Mouse (Mus musculus) forebrain, embryonic 10.5 days (tissue): ENCODE results near the gene Abhd2. TPM values are rescaled to one million over a fixed set of nuclear protein-coding genes. Genes with fewer than 3 reads are reported as not detected.

Source experiments
- DNase-seq: peaks from one replicate; pipeline ENCODE4 v3.0.0-alpha.2; 2017; ENCODE audit warnings: low spot score; ENCODE audit errors: extremely low spot score
- H3K27ac ChIP-seq: fragments of 300-500 bp; sonication (generic); 2 replicates; pipeline ENCODE4 v1.5.1; 2016; ENCODE audit warnings: mild to moderate bottlenecking
- H3K27me3 ChIP-seq: fragments of 300-500 bp; sonication (generic); 2 replicates; pipeline ENCODE4 v1.6.1; 2016; ENCODE audit warnings: mild to moderate bottlenecking; ENCODE audit not compliant: poor library complexity, severe bottlenecking
- H3K36me3 ChIP-seq: fragments of 300-500 bp; sonication (generic); replicated peaks from 2 replicates; pipeline ENCODE4 v1.6.1; 2016; ENCODE audit warnings: mild to moderate bottlenecking, moderate library complexity
- H3K4me1 ChIP-seq: fragments of 300-500 bp; sonication (generic); 2 replicates; pipeline ENCODE4 v1.6.1; 2016
- H3K4me3 ChIP-seq: fragments of 300-500 bp; sonication (generic); 2 replicates; pipeline ENCODE4 v1.5.1; 2016; ENCODE audit warnings: mild to moderate bottlenecking, moderate library complexity
- H3K9me3 ChIP-seq: fragments of 300-500 bp; sonication (generic); 2 replicates; pipeline ENCODE4 v1.6.1; 2016; ENCODE audit warnings: mild to moderate bottlenecking, moderate library complexity
- WGBS: fragments of 180-500 bp; shearing (Covaris S2); methylation state at CpG from one replicate; pipeline ENCODE4 v1.1.7; 2016; 5-methylcytosine and 5-hydroxymethylcytosine counted together
- polyA plus RNA-seq: library from polyadenylated mRNA; unstranded; fragments of >200 nt; fragmentation: Nextera tagmentation; extraction: Ambion mirVana; gene quantifications from 2 replicates; pipeline ENCODE4 v1.2.1, GENCODE M21; 2016

Gene Abhd2
- polyA plus RNA-seq, 1 experiment from 2014 or later = 8.6 TPM

DNA sequence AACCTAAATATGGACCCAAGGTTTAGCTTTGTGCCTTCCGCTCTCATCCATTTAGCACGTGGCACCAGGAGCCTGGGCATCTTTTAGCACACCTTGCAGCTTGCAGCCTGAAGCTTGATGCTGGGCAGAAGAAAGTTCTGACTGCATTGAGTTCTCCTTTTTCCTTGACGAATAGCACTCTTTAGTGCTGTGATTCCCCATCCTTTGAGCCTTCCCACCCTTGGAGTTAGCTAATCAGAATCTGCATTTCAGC, 86.1 kb downstream of the Abhd2 start:
- Histone ChIP-seq H3K4me1 (peaks cover 22% of the 10 kb centered on the region), H3K27ac (no peak overlapping the region), H3K4me3 (no peak overlapping the region), H3K9me3 (no peaks in the 10 kb centered on the region), H3K36me3 (peaks cover 81% of the 10 kb centered on the region), H3K27me3 (no peaks in the 10 kb centered on the region)
- no peak for DNase-seq
- 93% methylated on average over 3 of the region's 3 CpGs for WGBS

DNA sequence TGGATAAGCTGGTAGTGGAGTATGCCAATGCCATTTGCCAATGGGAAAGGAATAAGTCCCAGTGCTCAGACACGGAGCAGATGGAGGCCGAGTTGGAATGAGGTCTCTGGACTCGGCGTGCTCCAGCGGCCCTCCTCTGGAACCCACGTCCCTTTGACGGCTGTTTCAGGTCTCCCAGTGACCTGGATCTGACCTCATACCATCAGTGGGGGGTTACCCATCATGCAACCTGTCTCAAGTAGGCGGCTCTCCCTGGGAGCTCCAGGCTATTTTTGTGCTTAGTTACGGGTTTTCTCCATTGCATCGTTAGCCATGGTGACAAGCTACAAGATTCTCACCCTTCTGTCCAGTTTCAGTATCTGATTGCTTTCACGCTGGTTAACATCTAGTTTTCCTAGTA, 87.1 kb downstream of the Abhd2 start:
- WGBS = 78% methylated on average over 11 of the region's 11 CpGs
- no peak for DNase-seq
- no peak overlapping the region for H3K4me3 ChIP-seq
- peaks cover 22% of the 10 kb centered on the region for H3K4me1 ChIP-seq
- H3K9me3 ChIP-seq = no peaks in the 10 kb centered on the region
- no peaks in the 10 kb centered on the region for H3K27me3 ChIP-seq
- H3K36me3 ChIP-seq = peaks cover 75% of the 10 kb centered on the region
- no peak overlapping the region for H3K27ac ChIP-seq

DNA sequence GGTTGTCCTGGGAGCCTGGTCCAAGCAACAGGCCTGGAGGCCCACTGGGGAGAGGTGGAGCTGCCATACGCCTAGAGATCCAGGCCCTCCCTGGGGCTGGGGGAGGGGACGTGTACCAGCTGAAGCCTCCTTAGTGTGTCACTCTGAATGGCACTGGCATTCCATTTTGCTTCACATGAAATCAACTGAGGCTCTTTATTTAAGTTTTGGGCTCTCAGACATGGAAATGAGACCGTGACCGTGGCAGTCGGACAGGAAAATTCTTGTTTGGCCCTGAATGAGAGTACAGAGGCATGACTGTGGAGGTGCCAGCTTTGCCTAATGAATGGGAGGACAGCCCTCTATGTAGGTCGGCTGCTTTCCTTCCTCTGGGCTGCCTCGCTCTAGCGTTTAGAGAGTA, 89.2 kb downstream of the Abhd2 start:
- DNase-seq = no peak
- H3K36me3 ChIP-seq = peaks cover 65% of the 10 kb centered on the region
- WGBS = 84% methylated on average over 8 of the region's 8 CpGs

DNA sequence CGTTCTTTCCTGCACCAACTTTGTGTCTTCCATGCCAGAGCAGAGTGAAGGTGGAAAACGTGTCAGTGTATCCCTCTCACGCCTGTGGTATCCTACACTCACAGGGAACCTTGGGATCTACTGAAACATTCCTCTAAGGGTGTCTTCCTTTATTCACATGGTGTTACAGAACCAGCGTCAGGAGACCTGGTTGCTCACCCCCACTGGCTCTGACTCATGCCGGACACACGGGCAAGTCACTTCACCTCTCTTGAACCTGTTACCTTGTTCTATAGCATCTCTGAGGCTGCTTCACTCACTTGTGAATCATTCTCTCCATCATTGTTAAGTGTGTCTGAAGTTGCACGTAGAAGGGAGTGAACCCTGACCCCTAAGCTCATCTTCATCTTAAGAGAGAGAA, 89.8 kb downstream of the Abhd2 start:
- no peak overlapping the region for H3K4me3 ChIP-seq
- WGBS = 92% methylated on average over 7 of the region's 7 CpGs
- 0 out of 2 replicates have a peak overlapping the region, but pooled peaks have one; percentile 11 for H3K27ac ChIP-seq
- peaks cover 22% of the 10 kb centered on the region for H3K4me1 ChIP-seq
- peaks cover 60% of the 10 kb centered on the region for H3K36me3 ChIP-seq
- H3K27me3 ChIP-seq = no peaks in the 10 kb centered on the region
- no peak for DNase-seq
- H3K9me3 ChIP-seq = no peaks in the 10 kb centered on the region

More for the DNA sequence above, 89.2 kb downstream of the Abhd2 start:
- no peak overlapping the region for H3K4me3 ChIP-seq
- no peaks in the 10 kb centered on the region for H3K27me3 ChIP-seq
- peaks cover 22% of the 10 kb centered on the region for H3K4me1 ChIP-seq
- H3K27ac ChIP-seq = 0 out of 2 replicates have a peak overlapping the region, but pooled peaks have one; percentile 35
- no peaks in the 10 kb centered on the region for H3K9me3 ChIP-seq

DNA sequence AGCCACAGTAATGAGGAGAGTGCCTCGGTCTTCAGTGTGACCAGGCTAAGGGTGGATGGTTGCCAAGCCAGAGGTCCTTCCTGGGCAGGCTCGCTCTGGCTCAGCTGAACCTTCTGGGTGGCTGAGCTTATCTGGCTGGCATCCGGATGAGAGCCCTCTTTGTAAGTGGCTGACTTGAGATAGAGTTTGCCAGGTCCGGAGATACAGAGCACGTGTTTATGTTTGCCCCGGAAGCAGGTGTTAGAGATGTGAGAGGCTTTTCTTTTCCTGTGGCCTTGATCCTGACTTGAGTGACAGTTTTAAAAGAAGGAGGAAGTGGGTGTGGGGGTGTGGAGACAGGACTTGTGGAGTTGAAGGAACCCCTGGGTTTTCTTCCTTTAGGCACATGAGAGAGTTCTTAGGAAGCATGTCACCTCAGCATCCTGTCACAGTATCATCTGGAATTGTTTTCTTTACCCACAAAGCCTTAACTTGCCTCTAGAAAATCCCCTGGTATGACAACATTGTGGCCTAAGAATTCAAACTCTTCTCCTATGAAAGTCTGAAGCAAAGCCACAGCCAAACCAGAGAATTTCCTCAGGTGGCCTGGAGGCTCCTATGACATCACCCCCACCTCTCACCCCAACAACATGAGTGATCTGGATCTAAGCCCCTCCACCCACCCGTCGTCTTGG, 90.5 kb downstream of the Abhd2 start:
- Histone ChIP-seq H3K27ac (peak overlapping the region; percentile 11; the same call in 1 of the 2 replicates), H3K4me1 (peaks cover 22% of the 10 kb centered on the region), H3K4me3 (no peak overlapping the region), H3K9me3 (no peaks in the 10 kb centered on the region), H3K36me3 (peaks cover 53% of the 10 kb centered on the region), H3K27me3 (no peaks in the 10 kb centered on the region)
- WGBS = 83% methylated on average over 8 of the region's 8 CpGs
- no peak for DNase-seq

DNA sequence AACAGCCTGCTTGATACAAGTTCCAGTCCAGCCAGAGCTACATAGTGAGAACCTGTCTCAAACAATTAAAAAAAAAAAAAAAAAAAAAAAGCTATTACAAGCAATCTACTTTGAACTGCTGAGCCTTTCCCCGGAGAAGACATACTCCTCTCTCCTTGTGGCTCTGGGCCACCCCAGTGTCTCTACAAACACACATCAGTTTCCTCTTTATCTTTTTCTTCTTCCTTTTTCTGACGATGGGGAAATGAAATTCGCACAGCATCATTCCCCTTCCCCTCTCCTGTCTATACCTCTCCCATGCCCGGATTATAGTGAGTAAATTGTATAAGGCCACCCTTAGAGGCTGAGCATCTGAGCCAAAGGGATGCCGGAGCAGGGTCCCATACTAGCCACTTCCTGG, 95.7 kb downstream of the Abhd2 start:
- H3K4me3 ChIP-seq = no peak overlapping the region
- no peaks in the 10 kb centered on the region for H3K27me3 ChIP-seq
- H3K27ac ChIP-seq = no peak overlapping the region
- no peak for DNase-seq
- WGBS = 90% methylated on average over 5 of the region's 5 CpGs
- peaks cover 4% of the 10 kb centered on the region; the same call in 1 of the 2 replicates for H3K4me1 ChIP-seq
- no peaks in the 10 kb centered on the region for H3K9me3 ChIP-seq
- peaks cover 13% of the 10 kb centered on the region for H3K36me3 ChIP-seq

DNA sequence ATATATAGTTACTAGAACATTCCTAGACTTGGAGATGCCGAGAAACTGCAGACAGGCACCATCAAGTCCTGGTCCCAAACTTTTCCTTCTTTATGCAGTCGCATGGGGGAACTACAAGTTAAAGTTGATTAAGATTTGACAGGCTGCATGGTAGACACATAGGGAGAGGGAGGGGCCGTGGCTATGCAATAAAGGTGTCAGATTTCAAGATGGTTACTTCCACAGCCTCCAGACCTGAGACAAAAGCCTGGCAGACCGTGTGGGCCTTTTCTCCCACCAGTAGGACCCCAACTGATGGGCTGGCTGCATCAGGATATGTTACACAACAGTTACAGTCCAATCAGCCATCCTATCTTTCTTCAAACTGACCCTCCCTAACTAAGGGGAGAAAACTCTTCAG, 96.4 kb downstream of the Abhd2 start:
- no peak overlapping the region for H3K27ac ChIP-seq
- H3K9me3 ChIP-seq = no peaks in the 10 kb centered on the region
- 63% methylated on average over 4 of the region's 4 CpGs for WGBS
- peaks cover 4% of the 10 kb centered on the region; the same call in 1 of the 2 replicates for H3K4me1 ChIP-seq
- no peaks in the 10 kb centered on the region for H3K27me3 ChIP-seq
- no peak for DNase-seq
- H3K36me3 ChIP-seq = peaks cover 8% of the 10 kb centered on the region
- no peak overlapping the region for H3K4me3 ChIP-seq

DNA sequence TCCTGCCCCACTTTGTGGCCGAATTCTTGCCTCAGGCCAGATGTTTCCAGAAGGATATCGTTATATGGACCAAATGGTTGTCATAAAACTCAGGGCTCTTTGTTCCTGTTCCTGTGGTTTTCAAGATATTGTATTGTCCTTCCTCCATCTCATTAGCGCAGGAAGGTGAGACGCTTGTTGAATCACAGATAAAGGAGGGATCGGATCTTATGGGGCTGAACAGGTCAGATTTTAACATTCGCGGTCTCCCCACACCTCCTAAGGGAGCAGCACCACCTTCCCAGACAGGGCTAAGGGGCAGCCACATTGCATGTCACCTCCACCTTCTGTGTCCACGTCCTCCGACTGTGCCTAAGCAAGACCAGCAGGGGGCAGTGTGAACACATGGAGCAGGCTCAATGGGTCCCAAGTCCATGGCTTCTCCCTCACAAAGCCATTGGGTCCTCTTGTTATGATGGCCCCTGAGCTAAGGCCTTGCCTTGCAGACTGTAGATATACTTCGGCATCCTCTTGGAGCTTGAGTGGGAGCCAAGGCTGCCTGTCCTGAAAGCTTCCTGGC, 98.4 kb downstream of the Abhd2 start:
- Histone ChIP-seq H3K9me3 (no peaks in the 10 kb centered on the region), H3K27me3 (no peaks in the 10 kb centered on the region), H3K4me3 (no peak overlapping the region), H3K4me1 (peaks cover 14% of the 10 kb centered on the region), H3K27ac (no peak overlapping the region), H3K36me3 (no peaks in the 10 kb centered on the region)
- 51% methylated on average over 10 of the region's 10 CpGs for WGBS
- DNase-seq = peak; percentile 79

DNA sequence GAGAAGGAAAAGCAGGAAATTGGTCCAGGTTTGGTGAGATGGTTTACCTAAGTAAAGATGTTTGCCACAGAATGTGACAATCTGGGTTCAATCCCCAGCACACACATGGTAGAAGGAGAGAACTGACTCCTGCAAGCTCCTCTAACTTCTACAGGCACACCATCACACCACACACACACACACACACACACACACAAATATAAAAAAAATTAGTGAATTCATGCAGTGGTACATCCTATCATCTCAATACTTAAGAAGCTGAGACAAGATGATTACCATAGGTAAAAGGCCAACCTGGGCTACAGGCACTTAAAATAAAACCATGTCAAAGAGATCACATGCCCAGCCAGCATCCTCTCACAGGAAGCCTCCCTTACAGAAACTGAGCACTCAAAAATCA, 101.0 kb downstream of the Abhd2 start:
- no peaks in the 10 kb centered on the region for H3K36me3 ChIP-seq
- peaks cover 14% of the 10 kb centered on the region for H3K4me1 ChIP-seq
- H3K4me3 ChIP-seq = no peak overlapping the region
- no peaks in the 10 kb centered on the region for H3K27me3 ChIP-seq
- no peak for DNase-seq
- H3K27ac ChIP-seq = no peak overlapping the region
- no peaks in the 10 kb centered on the region for H3K9me3 ChIP-seq

DNA sequence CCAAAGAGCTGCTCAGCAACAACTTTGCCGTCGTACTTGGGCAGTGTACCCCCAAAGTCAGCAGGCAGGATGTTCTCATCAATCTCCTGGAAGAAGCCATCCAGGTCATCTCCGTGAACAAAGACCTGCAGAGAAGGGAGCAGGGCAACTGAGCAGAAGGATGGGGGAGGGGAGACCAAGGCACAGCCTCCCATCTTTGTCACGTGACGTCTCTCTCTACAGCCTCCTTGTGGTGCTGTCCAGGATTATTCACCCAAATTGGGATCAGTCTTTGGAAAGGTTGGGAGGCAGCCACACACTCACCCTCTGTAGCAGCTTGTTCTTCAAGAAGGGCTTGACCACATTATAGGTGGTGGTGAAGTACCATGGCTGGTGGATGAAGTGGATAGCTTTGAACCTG, 102.6 kb downstream of the Abhd2 start:
- Histone ChIP-seq H3K27ac (peak overlapping the region; percentile 20; the same call in 1 of the 2 replicates), H3K9me3 (no peaks in the 10 kb centered on the region), H3K4me1 (peaks cover 10% of the 10 kb centered on the region), H3K27me3 (no peaks in the 10 kb centered on the region), H3K36me3 (no peaks in the 10 kb centered on the region), H3K4me3 (no peak overlapping the region)
- no peak for DNase-seq
- 77% methylated on average over 5 of the region's 5 CpGs for WGBS

DNA sequence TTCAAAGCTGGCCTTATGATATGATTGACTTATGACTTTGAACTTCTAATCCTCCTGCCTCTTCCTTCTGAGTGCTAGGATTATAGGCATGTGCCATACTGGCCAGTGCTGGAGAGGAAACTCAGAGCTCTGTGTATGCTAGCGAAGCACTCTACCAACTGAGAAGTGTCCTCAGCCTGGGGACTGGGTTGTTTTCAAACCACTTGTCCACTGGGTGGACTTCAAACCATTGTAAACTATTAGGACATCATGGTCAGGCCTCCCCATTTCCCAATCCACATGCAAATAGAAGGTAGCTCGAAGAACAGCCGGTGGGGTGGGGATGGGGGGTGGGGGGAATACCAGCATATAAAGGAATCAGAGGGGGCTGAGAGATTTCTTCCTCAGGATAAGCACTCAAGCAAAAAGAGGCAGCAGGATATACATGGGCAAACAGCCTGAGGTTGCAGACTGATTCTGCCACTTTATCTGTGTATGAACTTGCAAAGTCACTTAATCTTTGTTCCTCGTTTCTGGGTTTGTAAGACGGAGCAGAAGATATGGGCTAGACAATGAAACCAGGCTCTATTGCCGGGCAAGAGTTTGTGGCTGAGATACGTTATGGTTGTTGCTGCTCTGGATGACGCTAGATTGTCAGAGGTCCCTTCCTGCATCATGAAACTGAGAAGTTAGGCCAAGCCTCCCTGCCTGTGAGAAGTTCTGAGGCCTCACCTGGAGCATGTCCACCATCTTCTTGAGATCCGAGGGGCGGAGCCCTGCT, 103.7 kb downstream of the Abhd2 start:
- WGBS = 94% methylated on average over 10 of the region's 10 CpGs

DNA sequence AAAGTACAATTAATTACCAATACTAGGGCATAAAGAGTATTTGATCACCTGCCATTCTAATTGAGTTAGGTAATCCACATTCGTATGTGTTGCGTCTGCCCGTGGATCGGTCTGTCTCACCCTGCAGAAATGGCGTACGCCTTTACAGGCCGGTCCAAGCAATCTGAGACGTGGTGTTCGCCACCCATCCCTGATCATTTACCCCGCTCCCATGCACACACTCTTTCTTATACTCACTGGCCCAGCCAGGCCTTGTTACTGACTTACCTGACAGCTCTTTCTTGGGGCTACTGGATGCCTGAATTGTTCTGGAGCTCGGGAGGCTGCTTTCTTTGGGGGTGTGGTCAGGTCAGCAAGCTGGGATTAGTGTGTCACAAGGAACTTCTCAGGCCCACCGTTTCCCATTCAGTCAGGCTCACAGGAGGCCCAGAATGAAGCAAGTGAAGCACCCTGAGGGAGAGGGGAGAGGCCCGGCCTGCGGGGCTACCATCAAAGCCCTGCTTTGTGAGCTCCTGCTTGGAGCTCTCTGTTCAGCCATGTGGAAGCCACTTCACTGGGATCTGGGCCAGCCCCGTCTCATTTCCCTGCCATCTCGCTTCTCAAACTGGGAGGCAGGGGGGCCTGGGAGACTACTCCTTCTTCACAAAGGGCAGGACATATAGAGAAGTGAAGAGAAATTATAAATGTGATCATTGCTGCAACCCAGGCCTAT, 113.6 kb downstream of the Abhd2 start, which contains the start of gene Rlbp1:
TSS of gene Rlbp1 (minus strand) at position 627 of the 712 bp plus-strand sequence.
- Histone ChIP-seq H3K4me3 (no peak within 1 kb of the TSS), H3K36me3 (no peaks in the 10 kb centered on the region), H3K27ac (peak within 1 kb of the TSS; percentile 79), H3K9me3 (no peaks in the 10 kb centered on the region), H3K4me1 (peaks cover 32% of the 10 kb centered on the region), H3K27me3 (0 out of 2 replicates have a peak, but pooled peaks cover 4% of the 10 kb centered on the region)
- DNase-seq = no peak
- 54% methylated on average over 16 of the region's 16 CpGs for WGBS

More for the DNA sequence above, 103.7 kb downstream of the Abhd2 start:
- DNase-seq = no peak
- no peaks in the 10 kb centered on the region for H3K27me3 ChIP-seq
- no peak overlapping the region for H3K27ac ChIP-seq
- H3K9me3 ChIP-seq = no peaks in the 10 kb centered on the region
- peaks cover 10% of the 10 kb centered on the region for H3K4me1 ChIP-seq
- no peak overlapping the region for H3K4me3 ChIP-seq
- no peaks in the 10 kb centered on the region for H3K36me3 ChIP-seq
